8 mouse cellular contexts compared by ENCODE assay signal in the genomic region with DNA sequence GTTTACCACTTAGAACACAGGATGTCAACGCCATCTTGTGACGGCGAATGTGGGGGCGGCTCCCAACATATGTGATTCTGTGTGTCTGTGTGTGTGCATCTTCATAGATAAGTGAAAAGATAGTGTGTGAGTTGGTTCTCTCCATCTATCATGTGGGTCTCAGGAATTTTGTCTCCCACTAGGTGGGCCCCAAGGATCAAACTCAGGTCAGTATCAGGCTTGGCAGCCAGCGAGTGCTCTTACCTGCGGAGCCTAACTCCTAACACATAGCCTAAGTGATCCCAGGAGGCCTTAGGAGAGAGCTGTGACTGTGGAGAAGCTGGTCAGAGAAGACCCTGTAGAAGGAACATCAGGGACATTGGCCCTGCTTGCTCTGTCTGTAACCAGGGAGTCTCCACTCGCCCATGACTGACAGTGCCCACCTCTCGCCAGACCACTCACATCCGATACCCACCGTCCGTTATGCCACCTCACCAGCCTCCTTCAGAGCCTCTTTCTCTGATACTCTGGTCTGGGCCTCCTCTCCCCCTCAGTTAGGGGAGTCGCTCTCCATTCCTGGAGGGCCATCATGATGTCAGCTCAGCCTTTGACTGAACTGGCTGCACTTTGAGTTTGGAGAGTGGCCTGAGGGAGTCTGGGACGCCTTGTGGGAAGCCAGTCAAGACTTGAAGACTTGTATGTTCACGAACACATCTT. TPM values are rescaled to one million over a fixed set of nuclear protein-coding genes. Genes with fewer than 3 reads are reported as not detected.
DNase-seq lines count a peak whose midpoint lies in the region; ATAC-seq and TF ChIP-seq lines count a peak whose summit lies in the region.

No protein-coding gene starts in this region.

- H3K36me3 ChIP-seq in forebrain, embryonic 16.5 days (ENCODE audit: control insufficient read depth, insufficient read depth) = no peaks in the 10 kb centered on the region
- no peaks in the 10 kb centered on the region; the same call in 1 of the 2 replicates for H3K36me3 ChIP-seq in limb, embryonic 15.5 days
- H3K36me3 ChIP-seq in small intestine, adult 2 months (ENCODE audit: control insufficient read depth, insufficient read depth, low read length) = no peaks in the 10 kb centered on the region

- TF ChIP-seq CTCF in cerebellum, adult 2 months (IDR thresholded peaks at IDR 0.05; ENCODE audit: borderline replicate concordance, insufficient read depth, low read depth, low read length) = no peak
- no peak for TF ChIP-seq CTCF in small intestine, adult 2 months (IDR thresholded peaks at IDR 0.05; ENCODE audit: extremely low read depth, insufficient read length, insufficient replicate concordance, low read depth, low read length)

- H3K27ac ChIP-seq in cerebellum, adult 2 months (ENCODE audit: insufficient read depth, low read length) = peak overlapping the region; percentile 95
- H3K27ac ChIP-seq in forebrain, embryonic 16.5 days (ENCODE audit: low read length) = peak overlapping the region; percentile 65
- peak overlapping the region; percentile 76 for H3K27ac ChIP-seq in limb, embryonic 15.5 days
- H3K27ac ChIP-seq in small intestine, adult 2 months (ENCODE audit: insufficient read depth, low read depth, low read length) = peak overlapping the region; percentile 79

- peaks cover 8% of the 10 kb centered on the region; the same call in 1 of the 2 replicates for H3K4me1 ChIP-seq in cerebellum, adult 2 months (ENCODE audit: control insufficient read depth, insufficient read depth, low read length)
- peaks cover 15% of the 10 kb centered on the region for H3K4me1 ChIP-seq in forebrain, embryonic 16.5 days (replicated peaks; ENCODE audit: control insufficient read depth, insufficient read depth, low read length)
- H3K4me1 ChIP-seq in limb, embryonic 15.5 days = peaks cover 18% of the 10 kb centered on the region
- H3K4me1 ChIP-seq in small intestine, adult 2 months (ENCODE audit: control insufficient read depth, insufficient read depth, insufficient read length, low read length) = peaks cover 7% of the 10 kb centered on the region; the same call in 1 of the 2 replicates

- peak; percentile 33 to 34 for DNase-seq in cerebellum, adult 2 months
- DNase-seq in cerebellum, postnatal 4 days (ENCODE audit: low spot score in 2 of 2) = no peak
- DNase-seq in B cell, adult 2 months = peak; percentile 41 to 43
- no peak for DNase-seq in adrenal gland, postnatal 4 days (ENCODE audit: low spot score in 2 of 2)
- no peak for DNase-seq in left cerebral cortex, postnatal 10 days (ENCODE audit: extremely low spot score in 1 of 2, low spot score in 2 of 2)

- H3K27me3 ChIP-seq in cerebellum, adult 2 months (ENCODE audit: control insufficient read depth, insufficient read depth, low read length) = no peaks in the 10 kb centered on the region
- H3K27me3 ChIP-seq in forebrain, embryonic 16.5 days (replicated peaks; ENCODE audit: control insufficient read depth, insufficient read depth, low read length) = no peaks in the 10 kb centered on the region
- no peaks in the 10 kb centered on the region for H3K27me3 ChIP-seq in limb, embryonic 15.5 days
- no peaks in the 10 kb centered on the region for H3K27me3 ChIP-seq in small intestine, adult 2 months (ENCODE audit: control insufficient read depth, insufficient read depth, low read length)

- H3K9me3 ChIP-seq in forebrain, embryonic 16.5 days (ENCODE audit: control insufficient read depth, low read length) = no peaks in the 10 kb centered on the region
- no peaks in the 10 kb centered on the region for H3K9me3 ChIP-seq in limb, embryonic 15.5 days

- peak overlapping the region; percentile 48 for H3K4me2 ChIP-seq in forebrain, embryonic 16.5 days (ENCODE audit: low read length)
- peak overlapping the region; percentile 33 for H3K4me2 ChIP-seq in limb, embryonic 15.5 days

- TF ChIP-seq POLR2A in cerebellum, adult 2 months (IDR thresholded peaks at IDR 0.05; ENCODE audit: borderline replicate concordance, insufficient read depth, low read length) = peak; percentile 19; the same call in 1 of the 2 replicates
- no peak for TF ChIP-seq POLR2A in small intestine, adult 2 months (IDR thresholded peaks at IDR 0.05; ENCODE audit: low read depth, low read length)

- WGBS in cerebellum, adult 2 months = 50% methylated on average over 14 of the region's 14 CpGs
- 70% methylated on average over 14 of the region's 14 CpGs for WGBS in forebrain, embryonic 16.5 days
- WGBS in limb, embryonic 15.5 days = 63% methylated on average over 14 of the region's 14 CpGs
- 65% methylated on average over 14 of the region's 14 CpGs for WGBS in small intestine, adult 2 months

- H3K4me3 ChIP-seq in cerebellum, adult 2 months (replicated peaks; ENCODE audit: insufficient read depth, low read depth, low read length) = peak overlapping the region; percentile 65
- H3K4me3 ChIP-seq in forebrain, embryonic 16.5 days (replicated peaks; ENCODE audit: low read length) = peak overlapping the region; percentile 36
- peak overlapping the region; percentile 31 for H3K4me3 ChIP-seq in limb, embryonic 15.5 days
- H3K4me3 ChIP-seq in small intestine, adult 2 months (ENCODE audit: low read depth, low read length) = peak overlapping the region; percentile 46

- 0 out of 2 replicates have a peak, but pooled peaks have one; percentile 15 for ATAC-seq in forebrain, embryonic 16.5 days
- peak; percentile 44; the same call in 1 of the 2 replicates for ATAC-seq in limb, embryonic 15.5 days (ENCODE audit: insufficient number of reproducible peaks, low FRiP score, low TSS enrichment, low read depth)

- H3K9ac ChIP-seq in forebrain, embryonic 16.5 days (replicated peaks; ENCODE audit: low read depth, low read length) = no peak overlapping the region
- no peak overlapping the region for H3K9ac ChIP-seq in limb, embryonic 15.5 days

- intact Hi-C loops in left cerebral cortex, postnatal 10 days (cut with DNase I) = loop anchor here (10.0 kb wide), 1 partner anchor 154 kb away; the partner anchor contains the start of gene Fam131c

RNA-seq across cellular contexts. Expression of gene Rsg1, which starts 3.1 kb away (rescaled TPM):
- 4.7 and 6.8 TPM in 2 replicates for polyA plus RNA-seq in cerebellum, adult 2 months (2012; rRNA removed)
- 8.3 and 11.0 TPM in 2 replicates for polyA plus RNA-seq in forebrain, embryonic 16.5 days (2015; fragmentation: Nextera tagmentation; extraction: Ambion mirVana)
- 6.0 and 6.4 TPM in 2 replicates for polyA plus RNA-seq in limb, embryonic 15.5 days (2015; fragmentation: Nextera tagmentation; extraction: Ambion mirVana)
- 0.51 and 0.81 TPM in 2 replicates for polyA plus RNA-seq in small intestine, adult 2 months (2012; rRNA removed)
- total RNA-seq in adrenal gland, postnatal 4 days (2021) = 1 to 10 TPM; 2.5 to 2.7 TPM
- total RNA-seq in left cerebral cortex, postnatal 10 days (2021) = 1 to 10 TPM; 3.5 to 5.0 TPM

RNA-seq across cellular contexts. Expression of gene Arhgef19, which starts 28.6 kb away (rescaled TPM):
- polyA plus RNA-seq in cerebellum, adult 2 months (2012; rRNA removed) = 14.0 and 15.0 TPM in 2 replicates
- polyA plus RNA-seq in forebrain, embryonic 16.5 days (2015; fragmentation: Nextera tagmentation; extraction: Ambion mirVana) = 0.71 and 1.1 TPM in 2 replicates
- polyA plus RNA-seq in limb, embryonic 15.5 days (2015; fragmentation: Nextera tagmentation; extraction: Ambion mirVana) = 16.3 and 19.7 TPM in 2 replicates
- 29.3 and 48.8 TPM in 2 replicates for polyA plus RNA-seq in small intestine, adult 2 months (2012; rRNA removed)
- 10 to 100 TPM; 37.5 to 39.2 TPM for total RNA-seq in adrenal gland, postnatal 4 days (2021)
- 1 to 10 TPM; 4.2 to 5.9 TPM for total RNA-seq in left cerebral cortex, postnatal 10 days (2021)

Comparison
In these comparisons a context has a peak if more than half of its experiments do, and no peak if none do; other contexts are left out.
1. DNase-seq: peak in cerebellum, adult 2 months (2 of 2) and B cell, adult 2 months (2 of 2); none in cerebellum, postnatal 4 days (0 of 2), adrenal gland, postnatal 4 days (0 of 2) and left cerebral cortex, postnatal 10 days (0 of 2).
2. Peak in every context shown above with its lines, with median percentiles within 50 percentile points of each other: H3K27ac ChIP-seq and H3K4me3 ChIP-seq.